Mouse (Mus musculus) heart, embryonic 14.5 days (tissue): Measurements from ENCODE around the gene Arpp21. TPM values are rescaled to one million over a fixed set of nuclear protein-coding genes. Genes with fewer than 3 reads are reported as not detected.

Source experiments
- ATAC-seq: fragments of 200-750 bp; cut with Nextera tagmentation; 2 replicates; pipeline ENCODE4 v1.8.0; 2017; ENCODE audit warnings: low read depth, moderate TSS enrichment; ENCODE audit not compliant: insufficient number of reproducible peaks, insufficient read depth, low FRiP score
- H3K27ac ChIP-seq, 2 experiments: fragments of 200-500 bp in 1 of 2; fragments of 300-500 bp in 1 of 2; sonication (generic) in 1 of 2; replicated peaks in 1 of 2; 2 replicates each; pipeline ENCODE4 v1.5.1; 2012 to 2014; ENCODE audit warnings: low read depth in 2 of 2, low read length in 2 of 2, control low read depth in 1 of 2, mild to moderate bottlenecking in 1 of 2, mixed read lengths in 1 of 2; ENCODE audit not compliant: control insufficient read depth in 1 of 2, insufficient read depth in 1 of 2
- H3K27me3 ChIP-seq: fragments of 300-500 bp; sonication (generic); 2 replicates; pipeline ENCODE4 v1.6.1; 2014; ENCODE audit warnings: mild to moderate bottlenecking, low read length, control low read depth; ENCODE audit not compliant: control insufficient read depth, insufficient read depth
- H3K36me3 ChIP-seq: fragments of 300-500 bp; sonication (generic); 2 replicates; pipeline ENCODE4 v1.6.1; 2014; ENCODE audit warnings: mild to moderate bottlenecking, control low read depth, low read length, mixed read lengths; ENCODE audit not compliant: control insufficient read depth, insufficient read depth
- H3K4me1 ChIP-seq, 2 experiments: fragments of 200-500 bp in 1 of 2; fragments of 300-500 bp in 1 of 2; sonication (generic) in 1 of 2; 2 replicates each; pipeline ENCODE4 v1.6.1; 2012 to 2014; ENCODE audit warnings: low read length in 2 of 2, control low read depth in 1 of 2, mixed read lengths in 1 of 2; ENCODE audit not compliant: control insufficient read depth in 2 of 2, insufficient read depth in 2 of 2
- H3K4me2 ChIP-seq: fragments of 300-500 bp; sonication (generic); 2 replicates; pipeline ENCODE4 v1.6.1; 2014; ENCODE audit warnings: mild to moderate bottlenecking, low read length
- H3K4me3 ChIP-seq, 2 experiments: fragments of 200-500 bp in 1 of 2; fragments of 300-500 bp in 1 of 2; sonication (generic) in 1 of 2; 2 replicates each; pipeline ENCODE4 v1.5.1; 2012 to 2014; ENCODE audit warnings: low read length in 2 of 2, mild to moderate bottlenecking in 2 of 2, control low read depth in 1 of 2, low read depth in 1 of 2, moderate library complexity in 1 of 2; ENCODE audit not compliant: control insufficient read depth in 1 of 2, insufficient read depth in 1 of 2
- H3K9ac ChIP-seq: fragments of 300-500 bp; sonication (generic); 2 replicates; pipeline ENCODE4 v1.6.1; 2014; ENCODE audit warnings: mild to moderate bottlenecking, low read length
- H3K9me3 ChIP-seq: fragments of 300-500 bp; sonication (generic); 2 replicates; pipeline ENCODE4 v1.6.1; 2016; ENCODE audit warnings: low read length, control low read depth; ENCODE audit not compliant: control insufficient read depth
- WGBS: fragments of 180-500 bp; shearing (Covaris S2); extraction: QIAGEN DNeasy Blood & Tissue Kit; methylation state at CpG from one replicate; pipeline ENCODE4 v1.1.7; 2014; 5-methylcytosine and 5-hydroxymethylcytosine counted together
- polyA plus RNA-seq: library from polyadenylated mRNA; unstranded; fragments of >200 nt; fragmentation: Nextera tagmentation; extraction: Ambion mirVana; gene quantifications from 2 replicates; pipeline ENCODE4 v1.2.1, GENCODE M21; 2014

The Arpp21 gene
- 4.7 and 5.6 TPM in 2 replicates for polyA plus RNA-seq

GRCm38 (mm10) chr9:112235696-112236397 is at the start of gene Arpp21:
Gene Arpp21 (minus strand): TSS chr9:112235938.
- 27% methylated on average over 16 of the region's 16 CpGs for WGBS
- peaks cover 51% of the 10 kb centered on the region for H3K27me3 ChIP-seq

GRCm38 (mm10) chr9:112272426-112272969 is 36.8 kb upstream of the Arpp21 start:
- ATAC-seq = no peak
- 82% methylated on average over 8 of the region's 8 CpGs for WGBS
- Histone ChIP-seq H3K4me2 (no peak overlapping the region), H3K9ac (no peak overlapping the region), H3K9me3 (no peaks in the 10 kb centered on the region), H3K4me3 (no peak overlapping the region), H3K36me3 (no peaks in the 10 kb centered on the region), H3K4me1 (no peaks in the 10 kb centered on the region), H3K27ac (no peak overlapping the region), H3K27me3 (no peaks in the 10 kb centered on the region)

More at GRCm38 (mm10) chr9:112235696-112236397, at the start of gene Arpp21:
- Histone ChIP-seq H3K36me3 (no peaks in the 10 kb centered on the region), H3K9me3 (no peaks in the 10 kb centered on the region), H3K4me3 (peak within 1 kb of the TSS; percentile 36 to 48), H3K9ac (peak within 1 kb of the TSS; percentile 56), H3K4me2 (peak within 1 kb of the TSS; percentile 87), H3K27ac (no peak within 1 kb of the TSS), H3K4me1 (peaks cover 4 to 8% of the 10 kb centered on the region in 2 experiments; a peak in 1 of 4 replicates)
- ATAC-seq = no peak

- Histone ChIP-seq H3K9me3 (no peaks in the 10 kb centered on the region), H3K4me3 (no peak overlapping the region), H3K27ac (no peak overlapping the region), H3K27me3 (no peaks in the 10 kb centered on the region), H3K4me1 (no peaks in the 10 kb centered on the region), H3K9ac (no peak overlapping the region), H3K36me3 (no peaks in the 10 kb centered on the region), H3K4me2 (no peak overlapping the region)
- WGBS = 65% methylated on average over 4 of the region's 4 CpGs
- no peak for ATAC-seq
Observed at GRCm38 (mm10) chr9:112264982-112265641, 29.4 kb upstream of the Arpp21 start.

DNA sequence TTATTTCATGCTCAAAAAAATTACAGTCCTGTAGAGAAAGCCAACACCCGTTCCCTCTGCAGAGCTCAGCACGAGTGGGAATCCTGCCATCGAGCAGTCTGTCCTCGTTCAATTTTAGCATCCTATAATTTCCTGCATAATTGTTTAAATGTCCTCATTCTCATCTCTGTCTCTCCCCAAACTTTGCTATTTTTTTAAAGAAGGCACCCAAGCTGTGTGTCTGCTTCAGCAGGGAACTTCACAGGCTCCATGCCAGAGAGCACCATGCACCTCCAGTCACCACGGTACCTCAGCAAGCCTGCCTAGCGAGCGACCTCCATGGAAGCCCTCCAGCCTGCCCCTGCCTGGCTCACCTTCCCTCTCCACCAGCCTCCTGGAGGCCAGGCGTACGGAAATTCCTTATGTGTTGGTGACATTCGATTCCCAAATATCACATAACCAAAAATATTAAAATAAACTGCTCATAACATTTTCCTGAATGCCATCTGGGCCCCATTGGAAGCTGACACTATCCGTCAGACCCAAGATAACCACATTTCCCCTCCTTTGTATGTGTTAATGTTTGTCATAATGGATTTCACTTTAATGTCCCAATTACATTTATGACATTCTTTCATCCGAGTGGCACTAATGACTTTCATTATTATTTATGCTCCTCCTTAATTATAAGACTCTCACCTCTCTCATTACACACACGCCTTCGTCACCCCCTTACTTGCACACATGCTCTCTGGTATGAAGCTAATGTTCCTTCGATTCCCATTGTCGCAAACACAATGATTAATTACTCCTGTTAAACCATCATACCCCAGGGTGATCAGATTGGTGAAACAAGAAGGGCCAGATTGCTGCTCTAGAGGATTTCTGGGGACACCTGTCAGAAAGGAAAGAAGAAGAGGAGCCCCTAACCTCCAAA is 26.5 kb upstream of the Arpp21 start:
- Histone ChIP-seq H3K36me3 (no peaks in the 10 kb centered on the region), H3K4me2 (no peak overlapping the region), H3K4me3 (no peak overlapping the region), H3K9me3 (no peaks in the 10 kb centered on the region), H3K27ac (no peak overlapping the region), H3K4me1 (no peaks in the 10 kb centered on the region), H3K27me3 (no peaks in the 10 kb centered on the region), H3K9ac (no peak overlapping the region)
- WGBS = 83% methylated on average over 16 of the region's 16 CpGs
- ATAC-seq = no peak

GRCm38 (mm10) chr9:112261556-112261955 is 25.8 kb upstream of the Arpp21 start:
- Histone ChIP-seq H3K27me3 (no peaks in the 10 kb centered on the region), H3K36me3 (no peaks in the 10 kb centered on the region), H3K4me3 (no peak overlapping the region), H3K4me2 (no peak overlapping the region), H3K4me1 (no peaks in the 10 kb centered on the region), H3K27ac (no peak overlapping the region), H3K9me3 (no peaks in the 10 kb centered on the region), H3K9ac (no peak overlapping the region)
- WGBS = 72% methylated on average over 2 of the region's 2 CpGs
- no peak for ATAC-seq

DNA sequence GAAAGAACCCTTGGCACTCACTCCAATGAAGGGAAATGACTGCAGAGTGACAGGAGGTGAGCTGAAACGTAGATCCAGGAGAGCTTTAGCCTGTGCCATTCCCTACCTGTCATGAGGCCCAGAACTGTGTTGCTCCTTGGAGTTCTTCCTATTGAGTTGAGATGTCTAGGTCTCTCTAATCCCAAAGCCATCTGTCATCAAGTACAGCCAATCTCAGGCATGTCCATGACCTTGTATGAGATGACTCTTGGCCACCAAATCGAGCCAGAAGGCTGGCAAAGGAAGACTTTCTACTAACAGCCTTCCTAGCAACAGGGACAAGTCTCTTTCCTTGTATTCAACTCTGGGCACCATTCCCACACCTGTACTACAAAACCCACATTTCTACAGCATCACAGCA is 25.0 kb upstream of the Arpp21 start:
- no peaks in the 10 kb centered on the region for H3K9me3 ChIP-seq
- WGBS = 66% methylated on average over 2 of the region's 2 CpGs
- no peak overlapping the region for H3K9ac ChIP-seq
- no peak overlapping the region for H3K27ac ChIP-seq
- no peak overlapping the region for H3K4me2 ChIP-seq
- no peaks in the 10 kb centered on the region for H3K36me3 ChIP-seq
- no peaks in the 10 kb centered on the region for H3K4me1 ChIP-seq
- no peaks in the 10 kb centered on the region for H3K27me3 ChIP-seq
- ATAC-seq = no peak
- H3K4me3 ChIP-seq = no peak overlapping the region

DNA sequence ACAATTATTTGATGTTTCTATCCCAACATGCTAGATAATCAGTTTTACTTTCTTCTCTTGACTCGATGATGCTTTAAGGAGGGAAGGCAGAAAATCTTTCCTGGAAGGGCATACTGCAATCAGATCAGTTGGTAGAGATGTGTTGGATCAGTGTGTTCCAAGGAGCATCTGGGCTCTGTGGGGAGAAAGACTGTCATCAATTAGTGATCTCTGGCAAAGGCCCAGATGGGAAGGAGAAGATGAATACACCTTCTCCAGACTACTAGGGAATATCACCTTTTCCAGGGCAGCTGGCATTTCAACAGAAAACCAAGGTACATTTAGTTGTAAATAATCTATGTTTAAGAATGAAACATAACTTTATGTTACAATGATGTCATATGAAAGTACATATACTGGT is 22.8 kb upstream of the Arpp21 start:
- WGBS = 83% methylated on average over 1 of the region's 1 CpGs
- ATAC-seq = no peak
- Histone ChIP-seq H3K9me3 (no peaks in the 10 kb centered on the region), H3K27me3 (no peaks in the 10 kb centered on the region), H3K4me3 (no peak overlapping the region), H3K4me2 (no peak overlapping the region), H3K27ac (no peak overlapping the region), H3K4me1 (no peaks in the 10 kb centered on the region), H3K9ac (no peak overlapping the region), H3K36me3 (no peaks in the 10 kb centered on the region)
